Mouse (Mus musculus): ENCODE data around the gene Hspbp1.

- TF ChIP-seq POLR2A (IDR thresholded peaks at IDR 0.05; ENCODE audit: borderline replicate concordance, control insufficient read depth, low read depth, low read length): no peak
- no peak for TF ChIP-seq CTCF (IDR thresholded peaks at IDR 0.05; ENCODE audit: control insufficient read depth, insufficient read depth, low read length)
These were observed 16.4 kb downstream of the Hspbp1 start for GRCm38 (mm10) chr7:4668506-4668905.

Data from bone marrow, adult 2 months (tissue).